Mouse (Mus musculus) embryo, embryonic 9.5 days (tissue): Measurements from ENCODE around the gene Dagla.

Experiments used
- DNase-seq: peaks from one replicate; pipeline ENCODE4 v3.0.0-alpha.2; 2017; ENCODE audit errors: extremely low spot score

The Dagla gene

DNA sequence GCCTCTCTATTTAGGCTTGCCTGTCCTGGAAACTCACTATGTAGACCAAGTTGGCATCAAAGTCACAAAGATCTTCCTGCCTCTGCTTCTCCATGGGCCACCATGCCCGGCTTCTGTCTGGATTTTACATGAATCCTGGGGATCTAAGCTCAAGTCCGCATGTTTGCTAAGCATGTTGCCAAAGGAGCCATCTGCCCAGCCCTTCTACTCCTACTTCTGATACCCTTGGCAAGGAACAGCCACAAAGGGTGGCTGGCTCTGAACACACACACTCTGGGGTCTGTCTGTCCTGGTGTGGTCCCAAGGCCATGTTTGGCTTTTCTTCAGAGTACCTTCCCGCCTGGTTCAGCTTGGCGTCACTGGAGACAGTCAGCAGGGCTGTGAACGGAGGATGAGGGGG is 2.7 kb upstream of the Dagla start:
- DNase-seq = no peak

DNA sequence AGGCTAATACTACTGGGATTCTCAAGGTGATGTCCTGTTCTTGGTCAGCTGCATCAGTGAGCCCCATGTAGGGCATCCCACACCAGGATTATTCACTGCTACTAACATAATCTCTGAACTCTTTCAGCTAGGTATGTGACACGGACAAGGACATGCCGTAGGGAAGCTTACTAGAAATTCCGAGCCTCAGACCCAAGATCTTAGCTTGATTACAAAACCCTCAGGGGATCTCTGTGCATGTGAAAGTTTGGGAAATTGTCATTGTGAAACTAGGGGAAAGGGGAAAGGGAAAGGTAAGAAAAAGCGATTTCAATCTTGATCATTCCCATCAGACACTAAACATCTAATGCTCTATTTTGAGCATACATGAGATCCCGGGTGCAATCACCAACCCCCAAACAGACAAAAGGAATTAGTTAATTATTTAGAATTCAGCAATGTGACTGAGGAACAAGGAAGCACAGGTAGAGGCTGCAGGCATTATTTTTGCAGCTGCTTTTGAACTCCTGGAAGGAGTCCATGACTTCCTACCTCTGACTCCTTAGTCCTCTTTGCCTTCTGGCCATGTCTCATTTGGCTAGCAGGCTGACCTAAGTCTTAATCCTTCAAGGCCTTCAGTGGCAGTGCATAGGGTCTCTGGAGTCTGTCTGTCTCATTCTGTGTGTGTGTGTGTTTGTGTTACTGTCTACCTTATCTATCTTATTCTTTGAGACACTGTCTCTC is 2.0 kb upstream of the Dagla start:
- DNase-seq = no peak

DNA sequence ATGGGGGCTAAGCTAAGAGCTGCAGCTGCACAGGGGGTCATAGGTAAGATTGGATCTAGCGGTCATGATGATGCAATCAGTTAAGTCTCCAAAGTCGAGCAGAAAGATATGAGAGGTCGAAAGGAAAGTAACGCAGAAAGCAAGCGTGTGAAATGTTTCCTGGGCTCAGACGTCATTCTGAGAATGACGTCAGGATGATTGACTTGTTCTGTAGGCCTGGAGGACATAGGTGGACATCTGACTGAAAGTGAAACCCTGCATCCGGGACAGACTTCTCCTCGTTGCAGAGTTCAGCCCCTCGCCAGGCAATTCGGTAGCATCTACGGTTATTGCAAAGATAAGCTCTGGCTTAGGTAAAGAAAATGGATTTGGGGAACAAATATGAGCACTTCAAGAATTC is 963 bp upstream of the Dagla start:
- no peak for DNase-seq

DNA sequence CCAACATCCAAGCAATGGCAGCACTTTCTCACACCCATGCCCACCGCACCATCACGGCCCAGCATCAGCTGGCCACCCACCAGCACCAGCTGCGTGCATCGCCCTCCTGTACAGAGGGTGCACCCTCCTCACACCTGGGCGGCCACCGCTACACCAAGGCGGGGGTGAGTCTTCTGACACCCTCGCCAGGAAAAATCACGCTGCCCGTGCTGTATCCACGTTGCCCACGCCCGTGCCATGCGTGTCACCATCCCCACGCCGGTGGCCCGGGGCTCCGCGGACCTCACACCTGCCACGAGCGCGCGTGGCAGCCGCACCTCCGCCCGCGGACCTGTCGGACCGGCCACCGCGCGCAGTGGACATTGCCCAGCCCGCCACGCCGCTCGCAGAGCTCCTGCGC is 282 bp downstream of the Dagla start:
- DNase-seq = no peak

DNA sequence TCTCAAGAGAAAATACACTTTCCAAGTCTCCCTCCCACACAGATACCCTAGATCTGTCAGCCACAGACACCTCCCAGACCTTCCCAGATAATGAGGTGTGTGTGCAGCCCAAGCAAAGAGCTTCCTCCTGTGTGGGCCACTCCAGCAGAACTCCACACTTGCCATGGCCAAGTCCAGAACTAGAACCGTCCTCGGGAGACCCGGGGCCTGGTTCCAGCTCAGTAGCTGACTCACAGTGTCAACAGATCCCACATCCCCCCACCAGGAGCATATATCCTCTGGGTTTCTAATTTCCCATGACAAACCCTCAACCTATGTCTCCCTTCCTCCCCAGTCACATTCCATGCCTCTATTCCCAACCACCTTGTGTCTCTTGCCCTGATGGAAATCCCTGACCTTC is 1.8 kb downstream of the Dagla start:
- DNase-seq = no peak

DNA sequence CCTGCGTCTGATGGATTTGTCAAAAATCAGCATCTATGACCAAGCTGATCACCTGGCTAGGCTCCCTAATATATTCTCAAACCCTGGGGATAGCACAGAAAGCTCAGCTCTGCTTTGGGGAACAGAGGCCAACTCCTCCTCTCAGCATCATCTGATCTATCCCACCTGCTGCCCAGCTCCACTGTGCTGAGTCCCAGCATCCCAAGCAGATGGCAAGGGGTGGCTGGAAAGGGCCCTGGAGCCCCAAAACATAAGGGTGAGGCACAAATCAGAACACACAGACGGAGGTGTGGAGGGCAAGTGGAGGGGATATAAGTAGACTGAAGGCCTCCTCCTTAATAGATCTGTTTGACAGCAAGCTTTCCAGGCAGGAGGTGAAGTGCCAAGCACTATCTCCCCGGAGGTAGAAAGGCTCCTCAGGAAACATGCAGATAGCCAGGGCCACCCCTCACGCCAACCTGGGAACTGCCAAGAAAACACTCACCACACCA is 2.8 kb downstream of the Dagla start:
- DNase-seq = no peak

DNA sequence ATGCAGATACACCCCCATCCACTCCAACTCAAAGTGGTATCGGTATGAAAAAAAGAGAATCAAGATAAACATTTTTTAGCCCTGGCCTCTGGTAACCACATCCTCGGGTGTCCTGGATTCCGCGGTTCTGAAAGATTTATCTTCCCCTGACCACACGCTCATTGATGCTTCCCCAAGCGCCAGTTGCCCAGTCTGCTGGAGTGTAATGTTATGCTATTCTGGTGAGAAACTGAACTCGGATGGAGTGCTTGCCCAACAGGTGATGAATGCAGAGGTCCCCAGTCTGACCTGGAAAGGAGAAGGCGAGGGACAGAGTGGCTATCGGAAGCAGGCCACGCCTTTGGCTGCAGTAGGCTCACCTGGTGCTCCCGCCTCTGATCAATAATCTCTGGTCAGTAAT is 3.4 kb downstream of the Dagla start:
- no peak for DNase-seq

DNA sequence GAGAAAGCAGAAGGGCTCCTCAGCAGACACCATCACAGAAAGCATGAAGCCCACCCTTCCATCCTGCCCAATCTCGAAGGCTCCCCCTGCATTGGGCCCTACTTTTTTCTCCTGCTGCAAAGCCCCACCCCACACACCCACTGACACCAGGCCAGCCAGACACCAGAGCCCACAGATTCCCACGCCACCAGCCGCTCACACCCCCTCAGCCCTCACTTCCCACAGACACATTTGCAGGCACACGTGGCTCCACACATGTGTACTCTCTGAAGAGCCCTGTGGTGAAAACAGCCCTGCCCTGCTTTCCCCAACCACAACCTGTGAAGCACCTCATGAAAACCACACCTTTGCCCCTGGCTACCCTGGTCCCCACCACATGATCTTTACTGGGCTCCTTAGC is 3.9 kb downstream of the Dagla start:
- no peak for DNase-seq

DNA sequence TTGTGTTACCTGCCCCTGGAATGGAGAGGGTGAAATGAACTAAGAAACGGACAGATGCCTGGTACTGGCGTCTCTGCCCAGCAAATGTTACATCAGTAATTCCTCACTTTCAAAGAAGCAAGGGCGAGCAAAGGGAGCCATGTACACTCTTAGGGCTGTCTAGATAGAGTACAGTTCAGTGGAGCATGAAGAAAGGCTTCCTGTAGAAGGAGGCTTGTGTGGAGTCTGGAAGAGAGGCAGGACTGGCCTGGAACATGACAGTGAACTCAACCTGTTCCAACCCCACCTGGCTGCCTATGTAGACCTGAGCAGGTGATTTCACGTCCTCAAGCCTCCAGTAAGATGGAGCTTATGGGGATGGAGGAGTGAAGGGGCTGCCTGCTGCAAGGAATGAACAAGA is 6.4 kb downstream of the Dagla start:
- no peak for DNase-seq

DNA sequence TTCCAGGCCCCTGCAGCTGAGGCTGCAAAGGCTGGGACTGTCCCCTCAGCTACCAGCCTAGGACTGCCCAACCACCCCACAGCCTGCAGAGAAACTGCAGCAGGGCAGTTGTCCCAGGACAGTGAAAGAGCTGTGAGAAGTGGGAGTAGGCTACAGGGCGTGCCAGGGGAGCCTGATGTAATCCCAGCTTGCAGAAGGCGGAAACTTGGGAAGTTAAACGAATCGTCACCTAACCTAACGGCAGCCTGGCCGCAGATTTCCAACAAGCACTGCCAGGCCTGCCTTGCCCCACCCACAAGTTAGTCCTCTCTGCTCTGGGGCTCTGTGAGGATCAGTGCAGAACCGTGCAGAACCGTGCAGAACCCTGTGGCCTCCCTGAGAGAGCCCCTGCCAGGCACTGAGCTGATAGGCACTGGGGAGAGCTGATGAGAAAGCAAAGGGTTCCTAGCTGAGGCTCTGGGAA is 7.6 kb downstream of the Dagla start:
- no peak for DNase-seq

DNA sequence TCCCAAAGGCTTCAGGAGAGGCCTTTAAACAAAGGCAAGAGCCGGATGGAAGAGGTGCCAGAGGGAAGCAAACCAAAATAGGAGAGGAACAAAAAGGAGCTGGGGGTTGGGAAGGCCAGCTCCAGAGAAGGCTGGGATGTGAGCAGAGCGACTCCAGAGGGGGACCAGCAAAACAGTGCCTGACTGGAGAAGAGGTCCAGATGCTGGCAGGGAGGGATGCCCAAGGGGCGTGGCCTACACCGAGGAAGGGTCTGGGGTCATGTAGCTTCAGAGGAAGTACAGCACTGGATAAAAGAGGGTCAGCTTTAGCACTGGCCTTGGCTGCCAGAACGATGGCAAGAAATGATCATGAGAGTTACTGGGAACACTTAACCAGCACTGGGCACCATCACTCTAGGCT is 8.4 kb downstream of the Dagla start:
- DNase-seq = peak; percentile 58

DNA sequence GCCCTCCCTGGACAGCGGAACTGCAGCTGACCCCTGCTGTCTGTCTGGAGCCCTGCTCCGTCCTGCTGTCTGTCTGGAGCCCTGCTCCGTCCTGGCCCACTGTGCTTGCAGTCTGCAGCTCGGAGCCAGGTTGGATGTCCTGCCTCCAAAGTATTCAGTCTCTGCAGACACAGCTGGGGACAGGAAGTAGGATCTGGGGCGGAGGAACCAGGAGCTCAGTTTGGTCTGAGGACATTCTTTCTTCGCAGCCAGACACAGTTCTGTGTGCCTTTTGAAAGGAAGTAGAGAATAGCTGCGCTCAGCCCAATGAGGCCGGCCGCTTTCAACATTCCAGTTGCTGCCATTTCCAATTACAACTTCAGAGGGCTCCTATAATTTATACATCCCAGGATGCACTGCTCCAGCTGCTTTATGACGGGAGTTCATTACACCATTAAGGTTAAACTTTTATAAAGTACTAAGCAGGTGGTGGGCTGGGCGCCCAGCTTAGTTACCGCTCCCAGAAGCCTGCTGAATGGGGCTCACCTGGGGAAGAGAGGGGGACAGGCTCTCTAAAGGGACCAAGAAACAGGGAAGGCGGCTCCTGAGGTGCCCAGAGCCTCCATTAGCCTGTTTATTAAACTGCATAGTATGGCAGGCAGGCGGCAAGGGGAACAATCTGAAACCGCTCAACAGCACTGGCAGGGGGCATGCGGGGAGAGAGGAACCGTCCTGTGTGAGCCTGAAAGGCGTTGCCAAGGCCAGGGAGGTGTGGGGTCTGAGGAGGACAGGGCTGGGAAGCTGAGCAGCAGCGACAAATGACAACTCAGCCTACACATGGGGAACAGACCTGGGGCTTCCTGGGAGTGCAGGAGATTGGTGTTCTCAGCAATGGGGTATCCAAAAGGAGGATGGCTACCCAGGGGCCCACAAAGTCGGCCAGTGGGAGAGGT is 9.8 kb downstream of the Dagla start:
- no peak for DNase-seq

DNA sequence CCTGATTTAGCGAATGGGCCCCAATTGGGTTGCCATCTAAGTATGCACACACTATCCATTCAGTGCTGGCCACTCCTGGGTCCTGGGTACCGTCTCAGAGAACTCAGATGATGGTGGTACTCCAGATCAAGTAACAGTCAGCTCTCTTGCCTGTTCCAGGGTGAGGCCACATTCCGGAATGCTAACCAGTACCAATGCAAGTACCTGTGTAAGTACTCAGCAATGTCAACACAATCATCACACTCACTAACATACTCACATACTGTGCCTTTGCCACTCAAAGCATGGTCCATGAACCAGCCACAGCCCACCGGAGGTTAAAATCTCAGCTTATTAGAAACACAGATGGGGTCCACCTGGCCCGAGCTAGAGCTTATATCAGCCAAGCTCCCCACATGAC is 10.7 kb downstream of the Dagla start:
- no peak for DNase-seq

DNA sequence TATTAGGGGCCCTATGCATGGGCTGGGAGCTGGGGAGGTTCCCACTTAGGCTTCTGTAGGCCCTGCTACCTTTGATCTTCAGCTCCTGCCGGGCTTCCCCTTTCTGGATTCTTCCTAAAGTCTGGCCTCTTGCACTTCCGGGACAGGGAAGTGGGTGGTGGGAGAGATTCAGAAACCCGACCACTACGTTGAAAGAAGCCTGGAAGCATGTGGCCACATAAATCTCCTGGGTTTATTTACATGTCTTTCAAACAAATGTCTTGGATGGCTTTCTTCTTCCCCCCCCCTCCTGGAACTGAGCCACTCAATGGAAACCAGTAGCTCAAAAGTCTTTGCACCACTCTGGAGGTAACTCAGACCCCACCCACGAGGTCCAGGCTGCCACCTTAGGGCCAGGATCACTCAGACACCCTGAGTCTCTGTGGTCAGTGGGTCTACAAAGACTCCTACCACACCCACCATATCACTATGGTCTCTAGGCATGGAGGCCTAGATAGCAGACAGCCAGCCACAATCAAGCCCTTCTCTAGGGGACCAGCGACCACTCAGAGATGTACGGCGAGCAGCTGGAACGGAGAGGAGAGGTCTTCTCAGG is 12.7 kb downstream of the Dagla start:
- no peak for DNase-seq

DNA sequence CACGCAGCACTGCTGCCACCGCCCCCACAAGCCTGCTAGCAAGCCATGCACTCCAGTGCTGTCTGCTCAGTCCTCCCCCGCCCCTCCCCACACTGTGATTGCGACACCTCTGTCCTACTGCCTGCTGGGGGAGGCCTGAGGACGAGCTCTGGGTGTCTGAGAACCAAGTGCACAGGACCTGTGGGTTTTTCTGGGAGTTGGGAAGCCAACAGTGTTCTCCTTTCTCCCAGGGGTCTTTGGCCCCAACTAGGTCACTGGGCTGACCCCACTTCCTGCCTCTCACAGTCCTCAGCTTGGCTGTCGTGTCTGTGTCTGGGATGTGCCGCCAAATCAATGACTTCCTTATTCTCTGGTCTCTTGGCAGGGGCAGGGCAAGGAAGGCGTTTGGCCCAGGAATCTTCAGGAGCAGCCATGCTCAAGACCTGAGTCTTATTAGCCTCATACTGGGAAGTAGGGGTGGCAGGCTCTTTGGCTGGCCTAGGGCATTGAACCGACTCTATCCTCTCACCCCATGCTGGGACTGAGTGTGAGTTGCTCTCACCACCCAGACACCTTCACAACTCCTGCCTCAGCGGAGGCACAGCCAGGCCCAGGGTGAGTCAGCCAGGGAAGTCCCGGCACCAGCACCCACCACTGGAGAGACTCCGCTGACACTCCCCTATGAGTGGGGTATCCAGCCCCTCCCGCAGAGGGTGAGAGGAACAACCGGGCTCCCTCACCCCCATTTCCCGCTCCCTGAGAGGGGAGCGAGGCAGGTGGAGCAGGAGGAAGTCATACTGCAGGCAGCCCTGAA is 14.3 kb downstream of the Dagla start:
- no peak for DNase-seq

DNA sequence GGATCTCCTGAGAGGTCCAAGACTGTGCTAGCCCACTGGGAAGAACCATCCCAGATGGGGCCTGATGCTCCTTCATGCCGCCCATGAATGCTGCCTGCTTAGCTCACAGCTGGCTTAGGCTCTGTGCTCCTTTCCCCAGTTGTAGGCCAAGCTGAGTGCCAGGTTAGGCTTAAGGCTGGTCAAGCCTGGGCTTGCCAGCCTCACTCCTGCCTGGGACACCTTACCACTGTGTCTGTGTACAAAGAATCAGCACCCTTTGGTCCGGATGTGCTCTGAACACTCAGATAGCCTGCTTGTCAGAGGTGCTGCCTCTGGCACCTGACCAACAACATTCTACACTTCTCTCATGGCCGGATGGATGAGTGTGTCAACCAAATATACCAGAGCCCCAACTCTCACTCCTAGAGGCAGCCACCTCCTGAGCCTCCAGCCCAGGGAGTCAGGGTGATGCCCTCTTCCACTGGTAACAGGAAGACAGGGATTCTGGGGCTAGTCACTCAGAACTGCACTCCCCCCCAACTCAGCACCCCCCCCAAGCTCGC is 15.0 kb downstream of the Dagla start:
- DNase-seq = no peak

DNA sequence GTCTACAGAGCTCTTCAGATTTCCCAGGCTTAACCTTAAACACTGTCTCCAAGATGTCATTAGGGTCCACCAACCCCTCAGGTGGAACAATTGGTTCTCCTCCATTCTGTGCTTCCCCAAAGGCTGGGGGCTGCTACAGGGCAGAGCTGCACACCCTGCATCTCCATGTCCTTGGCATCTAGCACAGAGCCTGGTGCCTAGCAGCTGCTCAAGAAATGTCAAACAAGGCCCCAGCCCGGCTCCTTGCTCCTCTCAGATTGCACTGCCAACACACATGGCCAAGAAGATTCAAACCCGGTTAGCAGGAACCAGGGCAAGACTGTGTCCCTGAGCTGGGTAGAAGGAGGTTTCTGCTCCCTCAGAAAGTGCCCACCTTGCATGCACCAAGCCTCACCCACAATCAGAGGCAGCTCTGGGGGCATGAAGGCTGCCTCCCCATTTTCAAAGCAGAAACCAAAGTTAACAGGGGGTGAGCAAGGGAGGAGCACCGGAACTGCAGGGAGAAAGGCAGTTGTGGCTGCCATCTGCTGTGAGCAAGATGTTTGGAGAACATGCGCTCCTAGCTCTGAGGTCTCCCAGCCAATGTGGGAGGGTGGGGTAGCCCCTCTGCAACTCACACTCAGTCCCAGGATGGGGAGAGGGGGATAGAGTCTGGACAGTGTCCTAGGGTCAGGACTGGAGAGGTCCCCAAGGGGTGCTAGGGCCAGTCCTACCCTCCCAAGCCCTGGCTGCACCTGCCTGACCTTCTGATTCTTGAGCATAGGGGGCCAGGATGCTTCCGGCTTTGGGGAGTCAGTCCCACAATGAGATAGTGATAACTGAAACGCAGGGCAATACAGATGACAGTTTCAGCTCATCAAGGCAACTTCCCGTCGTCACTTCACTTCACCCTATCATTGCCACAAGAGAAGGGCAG is 16.3 kb downstream of the Dagla start:
- no peak for DNase-seq

DNA sequence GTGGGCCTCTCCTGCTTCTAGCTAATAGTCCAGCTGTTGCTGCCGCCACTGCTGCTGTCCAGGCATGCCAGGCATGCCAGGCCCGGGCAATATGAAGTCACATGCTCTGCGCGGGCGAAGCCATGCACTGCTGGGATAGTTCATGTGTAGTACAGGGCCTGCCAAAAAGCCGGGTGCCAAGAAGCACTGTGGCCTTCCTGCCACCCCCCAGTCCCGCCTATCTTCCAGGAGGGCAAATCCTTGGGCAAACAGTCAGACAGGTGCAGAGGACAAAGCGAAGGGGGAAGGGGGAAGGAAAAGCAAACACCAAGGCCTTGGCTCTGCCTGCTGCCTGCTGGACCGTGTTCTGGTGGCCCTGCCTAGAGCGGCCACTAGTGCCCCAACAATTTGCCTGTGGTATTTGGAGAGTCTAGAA is 18.2 kb downstream of the Dagla start:
- DNase-seq = no peak

DNA sequence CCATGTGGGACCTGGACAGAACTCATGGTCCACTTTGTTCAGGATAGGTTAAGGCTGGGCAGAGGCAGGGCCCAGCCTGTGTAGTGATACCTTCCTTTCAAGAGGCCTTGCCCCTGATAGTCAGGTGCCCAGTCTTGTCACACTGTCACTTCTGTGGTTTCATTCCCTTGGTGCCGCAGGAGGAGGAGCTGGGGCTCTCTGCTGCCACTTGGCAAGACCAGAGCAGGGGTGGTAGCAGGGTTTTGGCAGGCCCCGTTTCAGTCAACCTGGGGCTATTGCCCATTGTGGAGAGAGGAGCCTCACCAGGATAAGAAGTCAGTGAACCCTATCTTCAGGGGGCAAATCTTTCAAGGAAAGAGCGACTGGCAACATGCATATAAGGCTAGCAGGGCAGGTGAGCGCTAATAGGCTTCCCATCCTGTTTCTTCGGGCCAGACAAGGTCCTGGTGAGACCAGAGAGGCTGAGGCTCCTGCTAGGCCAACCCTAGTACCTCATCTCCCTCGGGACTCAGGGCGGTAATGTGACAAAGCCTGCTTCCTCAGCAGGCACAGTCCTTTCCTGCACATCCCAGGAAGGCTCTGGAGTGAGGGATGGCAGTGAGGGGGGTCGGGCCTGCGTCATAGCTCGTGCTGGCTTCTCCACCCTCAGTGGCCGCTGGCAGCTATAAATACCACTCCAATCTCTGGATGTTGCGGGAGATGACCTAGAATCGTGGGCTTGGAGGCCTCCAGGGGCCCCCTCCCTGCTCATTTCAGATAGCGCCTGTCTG is 23.7 kb downstream of the Dagla start:
- no peak for DNase-seq

DNA sequence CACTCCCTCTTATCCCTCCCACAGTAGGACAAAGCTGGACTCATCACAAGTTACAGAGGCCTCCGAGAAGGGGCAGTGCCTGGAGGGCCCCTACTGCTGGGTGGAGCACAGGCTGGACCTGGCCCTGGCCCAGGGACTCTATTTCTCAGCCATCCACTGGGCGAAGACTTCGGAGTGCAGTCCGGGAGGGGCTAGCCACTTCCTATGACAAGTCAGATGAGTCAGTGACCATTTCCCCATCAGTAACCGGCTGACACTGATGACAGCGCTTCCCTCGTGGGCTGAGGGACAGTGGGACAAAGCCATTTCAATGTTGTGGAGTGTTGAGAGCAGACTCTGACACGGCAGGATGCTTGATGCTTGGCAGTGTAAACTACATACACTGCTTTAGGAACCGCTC is 25.0 kb downstream of the Dagla start:
- no peak for DNase-seq
